Mouse (Mus musculus) cerebellum, postnatal 10 days (tissue): ENCODE measurements around the gene Ptprn2.
A peak's percentile ranks its signal among the peaks of the same experiment; 100 is the strongest.

Experiments used
- DNase-seq, 2 experiments: peaks; one replicate each; pipeline ENCODE4 v3.0.0; 2021; ENCODE audit warnings: mixed read lengths in 2 of 2

Gene Ptprn2

GRCm38 (mm10) chr12:117174189-117174588, 688.7 kb downstream of the Ptprn2 start:
- no peak for DNase-seq

GRCm38 (mm10) chr12:117175072-117175681, 689.7 kb downstream of the Ptprn2 start:
- no peak for DNase-seq

GRCm38 (mm10) chr12:117176259-117176823, 690.8 kb downstream of the Ptprn2 start:
- no peak for DNase-seq

- DNase-seq: no peak
Measured at GRCm38 (mm10) chr12:117187167-117187566, 701.6 kb downstream of the Ptprn2 start.

GRCm38 (mm10) chr12:117192001-117192400, 706.5 kb downstream of the Ptprn2 start:
- no peak for DNase-seq

- peak; percentile 46 to 57 for DNase-seq
Measured at GRCm38 (mm10) chr12:117196721-117197425, 711.4 kb downstream of the Ptprn2 start.

- no peak for DNase-seq
Measured at GRCm38 (mm10) chr12:117198093-117198492, 712.6 kb downstream of the Ptprn2 start.

- DNase-seq: peak; percentile 81 to 87
Measured at GRCm38 (mm10) chr12:117200117-117200516, 714.6 kb downstream of the Ptprn2 start.

- DNase-seq: peak; percentile 24 to 33
Measured at GRCm38 (mm10) chr12:117200590-117200989, 715.1 kb downstream of the Ptprn2 start.

- no peak for DNase-seq
Measured at GRCm38 (mm10) chr12:117203506-117203905, 718.0 kb downstream of the Ptprn2 start.

- DNase-seq: no peak
Measured at GRCm38 (mm10) chr12:117204905-117205304, 719.4 kb downstream of the Ptprn2 start.

GRCm38 (mm10) chr12:117207421-117208120, 722.1 kb downstream of the Ptprn2 start:
- no peak for DNase-seq

- DNase-seq: no peak
Measured at GRCm38 (mm10) chr12:117210467-117210866, 724.9 kb downstream of the Ptprn2 start.

GRCm38 (mm10) chr12:117213531-117213930, 728.0 kb downstream of the Ptprn2 start:
- DNase-seq: no peak

- DNase-seq: no peak
Measured at GRCm38 (mm10) chr12:117214272-117214671, 728.8 kb downstream of the Ptprn2 start.

- DNase-seq: peak; percentile 57 to 59
Measured at GRCm38 (mm10) chr12:117214919-117215318, 729.4 kb downstream of the Ptprn2 start.

GRCm38 (mm10) chr12:117221909-117222308, 736.4 kb downstream of the Ptprn2 start:
- no peak for DNase-seq

- DNase-seq: no peak
Measured at GRCm38 (mm10) chr12:117224036-117224435, 738.5 kb downstream of the Ptprn2 start.

GRCm38 (mm10) chr12:117227236-117227635, 741.7 kb downstream of the Ptprn2 start:
- DNase-seq: no peak

GRCm38 (mm10) chr12:117229442-117229841, 743.9 kb downstream of the Ptprn2 start:
- DNase-seq: no peak

- DNase-seq: no peak
Measured at GRCm38 (mm10) chr12:117230282-117230681, 744.8 kb downstream of the Ptprn2 start.

- DNase-seq: no peak
Measured at GRCm38 (mm10) chr12:117231850-117232249, 746.3 kb downstream of the Ptprn2 start.

- DNase-seq: no peak
Measured at GRCm38 (mm10) chr12:117235114-117235513, 749.6 kb downstream of the Ptprn2 start.
